Mouse (Mus musculus) olfactory bulb, adult 2 months (tissue): ENCODE measurements around the gene Afap1l2.

Source experiments
- CTCF ChIP-seq: fragments of 200-500 bp; IDR thresholded peaks from 2 replicates; pipeline ENCODE4 v1.5.1; 2012; ENCODE audit warnings: low read depth, mild to moderate bottlenecking, low read length, moderate library complexity; ENCODE audit not compliant: insufficient read depth
- POLR2A ChIP-seq: fragments of 200-500 bp; IDR thresholded peaks from 2 replicates; pipeline ENCODE4 v1.6.1; 2012; ENCODE audit warnings: mild to moderate bottlenecking, low read depth, low read length, moderate library complexity; ENCODE audit not compliant: insufficient read depth

- TF ChIP-seq CTCF (no peak), POLR2A (no peak)
Measured at GRCm38 (mm10) chr19:56990367-56991111, 17.5 kb downstream of the Afap1l2 start.
